Mouse (Mus musculus) embryonic facial prominence, embryonic 12.5 days (tissue): Measurements from ENCODE around the gene Slc35b1. TPM values are rescaled to one million over a fixed set of nuclear protein-coding genes. Genes with fewer than 3 reads are reported as not detected.
"Not testable (repeated sequence)": the region's sequence is repeated elsewhere in the genome, so short reads cannot be mapped to it uniquely, and the experiment has no call there.

ENCODE experiments used
- ATAC-seq: fragments of 200-750 bp; cut with Nextera tagmentation; 2 replicates; pipeline ENCODE4 v1.8.0; 2017; ENCODE audit not compliant: insufficient number of reproducible peaks, insufficient read depth, low FRiP score, low TSS enrichment
- H3K27ac ChIP-seq: fragments of 300-500 bp; sonication (generic); 2 replicates; pipeline ENCODE4 v1.5.1; 2016; ENCODE audit warnings: mild to moderate bottlenecking
- H3K27me3 ChIP-seq: fragments of 300-500 bp; sonication (generic); 2 replicates; pipeline ENCODE4 v1.6.1; 2016; ENCODE audit warnings: mild to moderate bottlenecking, moderate library complexity
- H3K36me3 ChIP-seq: fragments of 300-500 bp; sonication (generic); 2 replicates; pipeline ENCODE4 v1.6.1; 2016; ENCODE audit warnings: mild to moderate bottlenecking
- H3K4me1 ChIP-seq: fragments of 300-500 bp; sonication (generic); 2 replicates; pipeline ENCODE4 v1.6.1; 2016
- H3K4me2 ChIP-seq: fragments of 300-500 bp; sonication (generic); replicated peaks from 2 replicates; pipeline ENCODE4 v1.6.1; 2016; ENCODE audit warnings: mild to moderate bottlenecking, moderate library complexity
- H3K4me3 ChIP-seq: fragments of 300-500 bp; sonication (generic); 2 replicates; pipeline ENCODE4 v1.5.1; 2016; ENCODE audit warnings: mild to moderate bottlenecking
- H3K9ac ChIP-seq: fragments of 300-500 bp; sonication (generic); 2 replicates; pipeline ENCODE4 v1.6.1; 2016; ENCODE audit warnings: mild to moderate bottlenecking, moderate library complexity
- H3K9me3 ChIP-seq: fragments of 300-500 bp; sonication (generic); 2 replicates; pipeline ENCODE4 v1.6.1; 2016; ENCODE audit warnings: mild to moderate bottlenecking, moderate library complexity
- WGBS: fragments of 180-500 bp; shearing (Covaris S2); methylation state at CpG from one replicate; pipeline ENCODE4 v1.1.7; 2016; 5-methylcytosine and 5-hydroxymethylcytosine counted together
- polyA plus RNA-seq: library from polyadenylated mRNA; unstranded; fragments of >200 nt; fragmentation: Nextera tagmentation; extraction: Ambion mirVana; gene quantifications from 2 replicates; pipeline ENCODE4 v1.2.1, GENCODE M21; 2016

The Slc35b1 gene
- polyA plus RNA-seq, 1 experiment from 2014 or later, result 117 TPM

DNA sequence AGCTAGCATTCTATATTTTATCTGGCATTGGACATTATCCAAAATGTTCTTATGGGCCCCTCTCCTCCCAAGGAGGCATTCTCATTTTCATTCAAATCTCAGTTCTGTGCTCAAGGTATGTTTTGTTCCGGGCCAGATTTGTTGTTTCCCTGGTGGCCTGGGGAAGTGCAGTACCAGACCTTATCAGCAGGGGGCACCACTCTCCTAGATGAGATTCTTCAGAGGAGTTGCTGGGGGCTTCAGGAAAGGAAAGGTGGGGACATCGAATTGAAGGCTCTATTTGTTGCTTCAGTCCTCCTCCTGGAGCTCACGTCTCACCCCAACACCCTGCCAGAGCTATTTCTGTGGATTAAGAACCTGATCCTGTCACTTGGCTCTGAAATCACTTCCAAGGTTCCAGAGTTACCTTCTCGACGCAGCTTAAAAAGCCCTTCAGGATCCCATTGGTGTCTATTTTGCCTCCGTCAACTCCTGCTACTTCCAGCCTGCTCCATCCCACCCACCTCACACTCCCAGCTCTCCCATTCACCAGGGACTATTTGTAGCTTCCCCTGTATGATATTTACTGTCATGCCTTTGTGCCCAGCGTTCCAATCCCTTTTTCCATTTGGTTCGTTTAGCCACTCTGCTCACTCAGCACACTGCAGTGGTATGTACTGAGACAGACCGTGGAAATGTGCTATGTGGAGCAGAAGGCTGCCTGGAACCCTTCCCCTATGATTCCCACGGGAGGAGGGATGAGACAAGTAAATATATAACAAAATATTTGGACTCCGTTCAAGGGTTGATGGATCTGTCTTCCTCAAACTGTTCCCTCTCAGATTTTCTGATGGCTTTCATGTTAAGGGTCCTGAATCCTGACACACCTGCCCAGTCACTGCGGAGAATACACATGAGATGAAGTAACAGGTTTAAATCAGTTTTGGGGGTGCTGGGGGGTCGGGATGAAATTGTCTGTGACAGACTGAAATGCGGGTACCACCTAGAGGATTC lies 13.6 kb downstream of the Slc35b1 start:
- no peaks in the 10 kb centered on the region for H3K9me3 ChIP-seq

DNA sequence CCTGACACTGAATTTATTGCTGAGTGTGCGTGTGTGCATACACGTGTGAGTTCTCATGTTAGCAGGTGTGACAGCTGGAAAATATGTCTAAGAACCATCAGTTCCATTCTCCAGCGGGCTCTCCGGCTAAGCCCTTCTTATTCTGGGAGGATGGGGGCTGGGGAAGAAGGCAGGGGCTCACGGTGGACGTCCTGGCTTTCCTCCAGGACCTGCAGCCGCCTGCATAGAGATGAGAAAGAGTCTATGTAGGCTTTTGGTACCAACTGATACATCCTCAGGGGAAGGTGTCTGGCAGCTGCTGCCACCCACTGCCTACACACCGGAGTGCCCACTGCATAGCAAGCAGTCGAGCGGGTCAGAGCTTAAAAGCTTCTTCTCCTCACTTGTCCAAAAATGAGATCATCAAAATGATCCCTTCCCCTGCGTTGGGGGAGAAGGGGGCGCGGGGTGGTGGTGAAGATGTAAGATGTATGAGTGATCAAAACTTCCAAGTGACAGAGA lies 15.1 kb downstream of the Slc35b1 start:
- H3K9ac ChIP-seq, result no peak overlapping the region
- no peak overlapping the region for H3K4me2 ChIP-seq
- H3K9me3 ChIP-seq, result no peaks in the 10 kb centered on the region

More for the DNA sequence above, 13.6 kb downstream of the Slc35b1 start:
- H3K36me3 ChIP-seq, result no peaks in the 10 kb centered on the region
- no peak for ATAC-seq
- H3K4me2 ChIP-seq, result no peak overlapping the region
- H3K9ac ChIP-seq, result no peak overlapping the region
- no peak overlapping the region for H3K4me3 ChIP-seq
- 59% methylated on average over 14 of the region's 14 CpGs for WGBS
- no peak overlapping the region for H3K27ac ChIP-seq
- H3K27me3 ChIP-seq, result 0 out of 2 replicates have a peak, but pooled peaks cover 3% of the 10 kb centered on the region
- H3K4me1 ChIP-seq, result 0 out of 2 replicates have a peak, but pooled peaks cover 5% of the 10 kb centered on the region

DNA sequence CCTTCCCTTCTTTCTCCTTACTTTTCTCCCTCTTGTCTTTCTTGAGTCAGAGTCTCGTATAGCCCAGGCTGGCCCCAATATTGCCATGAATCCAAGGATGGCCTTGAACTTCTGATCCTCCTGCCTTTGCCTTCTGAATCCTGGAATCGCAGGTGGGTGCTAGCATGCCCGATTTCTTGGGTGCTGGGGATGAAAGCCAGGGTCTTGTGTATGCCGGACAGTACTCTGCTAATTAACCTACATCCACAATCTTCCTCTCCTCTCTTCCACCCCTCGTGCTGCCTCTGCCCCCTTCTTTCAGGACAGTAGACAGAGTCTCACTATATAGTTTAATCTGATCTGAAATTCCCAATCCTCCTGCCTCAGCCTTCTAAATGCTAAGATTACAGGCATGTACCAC lies 17.1 kb downstream of the Slc35b1 start:
- Histone ChIP-seq H3K9ac (no peak overlapping the region), H3K4me3 (no peak overlapping the region), H3K36me3 (no peaks in the 10 kb centered on the region), H3K4me2 (no peak overlapping the region), H3K4me1 (0 out of 2 replicates have a peak, but pooled peaks cover 8% of the 10 kb centered on the region), H3K27ac (no peak overlapping the region), H3K9me3 (no peaks in the 10 kb centered on the region), H3K27me3 (0 out of 2 replicates have a peak, but pooled peaks cover 3% of the 10 kb centered on the region)
- WGBS, result 88% methylated on average over 5 of the region's 5 CpGs
- ATAC-seq, result no peak

More for the DNA sequence above, 15.1 kb downstream of the Slc35b1 start:
- ATAC-seq, result no peak
- H3K27me3 ChIP-seq, result 0 out of 2 replicates have a peak, but pooled peaks cover 3% of the 10 kb centered on the region
- no peak overlapping the region for H3K27ac ChIP-seq
- 81% methylated on average over 13 of the region's 13 CpGs for WGBS
- H3K36me3 ChIP-seq, result no peaks in the 10 kb centered on the region
- no peak overlapping the region for H3K4me3 ChIP-seq
- 0 out of 2 replicates have a peak, but pooled peaks cover 8% of the 10 kb centered on the region for H3K4me1 ChIP-seq

DNA sequence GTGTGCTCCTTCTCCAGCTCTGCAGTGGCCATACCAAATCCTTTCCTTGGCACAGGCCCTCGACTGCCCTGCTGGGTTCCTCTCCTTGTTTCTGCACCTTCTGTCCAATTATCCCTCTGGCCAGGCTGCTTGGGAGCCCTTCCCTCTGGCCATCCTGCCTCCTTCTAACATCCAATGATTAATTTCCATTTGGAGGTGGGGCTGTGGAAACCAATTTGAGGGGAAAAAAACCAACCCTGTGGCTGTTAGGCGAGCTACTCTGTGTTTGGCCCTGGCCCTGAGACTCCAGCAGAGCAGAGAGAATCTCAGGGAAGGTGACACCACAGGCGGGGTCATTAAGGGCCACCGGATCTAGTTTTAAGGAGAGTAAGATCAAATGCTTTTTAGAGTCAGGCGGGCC lies 17.7 kb downstream of the Slc35b1 start:
- H3K4me2 ChIP-seq, result no peak overlapping the region
- WGBS, result 18% methylated on average over 5 of the region's 5 CpGs

DNA sequence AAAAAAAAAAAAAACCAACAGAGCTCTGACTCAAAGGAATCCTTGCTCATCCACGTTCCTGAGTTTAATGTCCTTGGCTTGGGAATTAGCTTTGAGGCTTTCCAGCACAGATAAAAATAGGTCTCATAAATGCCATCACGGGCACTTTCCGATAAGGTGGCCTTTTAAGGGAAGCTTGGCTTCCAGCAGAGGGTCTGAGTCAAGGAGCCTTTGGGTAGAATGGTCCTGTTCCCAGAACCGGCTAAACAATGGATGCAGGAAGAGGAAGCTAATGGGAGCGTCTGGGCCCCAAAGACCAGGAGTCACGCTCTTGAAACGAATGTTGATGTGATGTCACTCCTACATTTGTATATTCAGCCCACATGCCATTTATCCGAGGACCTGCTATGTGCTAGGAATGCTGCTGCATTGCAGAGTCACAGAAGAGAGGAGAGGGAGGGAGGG lies 18.2 kb downstream of the Slc35b1 start:
- Histone ChIP-seq H3K4me2 (no peak overlapping the region), H3K36me3 (no peaks in the 10 kb centered on the region), H3K27me3 (0 out of 2 replicates have a peak, but pooled peaks cover 3% of the 10 kb centered on the region), H3K4me1 (0 out of 2 replicates have a peak, but pooled peaks cover 8% of the 10 kb centered on the region), H3K9ac (no peak overlapping the region), H3K9me3 (no peaks in the 10 kb centered on the region), H3K4me3 (no peak overlapping the region), H3K27ac (no peak overlapping the region)
- WGBS, result 28% methylated on average over 8 of the region's 8 CpGs
- no peak for ATAC-seq

More for the DNA sequence above, 17.7 kb downstream of the Slc35b1 start:
- ATAC-seq, result no peak
- Histone ChIP-seq H3K4me3 (no peak overlapping the region), H3K9me3 (no peaks in the 10 kb centered on the region), H3K4me1 (0 out of 2 replicates have a peak, but pooled peaks cover 8% of the 10 kb centered on the region), H3K9ac (no peak overlapping the region), H3K27me3 (0 out of 2 replicates have a peak, but pooled peaks cover 3% of the 10 kb centered on the region), H3K36me3 (no peaks in the 10 kb centered on the region), H3K27ac (no peak overlapping the region)

DNA sequence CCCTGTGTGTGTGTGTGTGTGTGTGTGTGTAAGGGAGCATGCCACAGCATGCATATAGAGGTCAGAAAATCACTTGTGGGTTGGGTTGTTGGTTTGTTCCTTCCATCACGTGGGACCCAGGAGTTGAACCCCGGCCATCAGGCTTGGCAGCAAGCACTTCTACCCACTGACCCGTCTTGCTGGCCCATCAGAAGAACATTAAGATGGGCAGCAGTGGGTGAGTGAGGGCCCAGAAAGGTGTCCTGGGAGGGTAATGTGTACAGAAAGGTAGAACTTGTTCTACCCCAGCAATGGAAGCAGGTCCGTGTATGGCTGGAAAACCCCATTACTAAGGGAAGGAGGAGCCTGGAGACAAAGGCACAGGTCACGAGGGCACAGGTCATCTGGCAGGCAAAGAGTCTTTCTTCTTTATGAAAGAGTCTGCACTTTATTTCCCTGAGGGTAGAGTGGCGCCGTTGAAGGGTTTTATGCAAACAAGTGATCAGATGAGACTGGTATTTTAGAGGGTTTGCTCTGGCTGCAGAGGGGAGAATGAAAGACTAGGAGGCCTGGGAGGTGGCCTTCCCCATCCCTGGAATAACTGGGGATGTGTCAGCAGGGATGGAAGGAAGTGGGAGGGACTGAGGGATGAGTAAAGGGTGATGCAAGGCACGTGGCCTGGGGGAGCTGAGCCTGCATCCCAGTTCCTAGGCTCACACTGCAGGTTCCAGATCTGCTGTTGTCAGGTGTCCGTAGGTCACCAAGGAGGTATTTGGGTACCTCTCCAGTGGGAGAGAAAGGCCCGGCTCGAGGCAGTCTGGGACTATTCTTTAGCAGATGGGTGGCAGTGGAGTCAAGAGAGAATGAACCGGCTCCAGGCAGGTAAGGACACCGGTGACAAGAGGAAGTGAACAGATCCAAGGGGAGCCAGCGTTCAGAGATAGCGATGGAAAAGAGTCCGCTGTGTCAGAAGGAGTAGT lies 19.2 kb downstream of the Slc35b1 start:
- Histone ChIP-seq H3K9me3 (no peaks in the 10 kb centered on the region), H3K4me3 (no peak overlapping the region), H3K4me1 (0 out of 2 replicates have a peak, but pooled peaks cover 8% of the 10 kb centered on the region), H3K36me3 (no peaks in the 10 kb centered on the region), H3K27ac (no peak overlapping the region), H3K4me2 (no peak overlapping the region), H3K27me3 (0 out of 2 replicates have a peak, but pooled peaks cover 3% of the 10 kb centered on the region), H3K9ac (no peak overlapping the region)
- no peak for ATAC-seq
- 59% methylated on average over 16 of the region's 16 CpGs for WGBS

DNA sequence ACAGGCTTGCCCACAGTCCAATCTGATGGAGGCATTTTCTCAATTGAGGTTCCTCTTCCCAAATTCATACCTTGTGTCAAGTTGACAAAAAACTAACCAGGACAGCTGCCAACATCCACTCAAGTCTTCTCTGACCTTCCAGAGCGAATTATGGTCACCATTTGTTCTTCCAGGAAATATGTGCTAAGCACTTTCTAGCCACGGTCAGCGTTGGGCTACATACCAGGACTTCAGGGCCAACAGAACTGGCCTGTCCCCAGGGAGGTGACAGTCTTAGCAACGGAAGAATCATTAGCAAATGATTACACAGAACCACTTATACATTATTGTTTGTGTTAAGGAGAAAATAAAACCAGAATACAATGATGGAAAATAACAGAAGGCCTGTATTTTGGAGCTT lies 21.3 kb downstream of the Slc35b1 start:
- H3K27ac ChIP-seq, result no peak overlapping the region
- ATAC-seq, result no peak
- H3K9me3 ChIP-seq, result no peaks in the 10 kb centered on the region
- no peak overlapping the region for H3K4me3 ChIP-seq
- no peaks in the 10 kb centered on the region for H3K27me3 ChIP-seq
- no peak overlapping the region for H3K4me2 ChIP-seq
- no peaks in the 10 kb centered on the region for H3K36me3 ChIP-seq
- H3K4me1 ChIP-seq, result 0 out of 2 replicates have a peak, but pooled peaks cover 8% of the 10 kb centered on the region
- no peak overlapping the region for H3K9ac ChIP-seq
- 71% methylated on average over 4 of the region's 4 CpGs for WGBS

DNA sequence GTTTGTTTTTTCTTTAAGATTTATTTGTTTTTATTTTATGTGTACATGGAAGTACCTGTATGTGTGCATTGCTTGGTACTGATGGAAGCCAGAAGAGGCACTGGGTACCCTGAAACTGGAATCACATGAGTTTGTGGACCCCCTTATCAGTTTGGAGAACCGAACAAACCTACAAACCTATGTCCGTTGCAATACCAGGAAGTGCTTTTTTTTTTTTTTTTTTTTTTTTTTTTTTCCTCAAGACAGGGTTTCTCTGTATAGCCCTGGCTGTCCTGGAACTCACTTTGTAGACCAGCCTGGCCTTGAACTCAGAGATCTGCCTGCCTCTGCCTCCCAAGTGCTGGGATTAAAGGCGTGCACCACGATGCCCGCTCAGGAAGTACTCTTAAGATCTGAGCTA lies 21.9 kb downstream of the Slc35b1 start:
- not testable (repeated sequence) for H3K9ac ChIP-seq, H3K27ac ChIP-seq, ATAC-seq, H3K4me1 ChIP-seq, H3K27me3 ChIP-seq, H3K9me3 ChIP-seq, H3K4me2 ChIP-seq, H3K4me3 ChIP-seq, H3K36me3 ChIP-seq
- 92% methylated on average over 5 of the region's 5 CpGs for WGBS

DNA sequence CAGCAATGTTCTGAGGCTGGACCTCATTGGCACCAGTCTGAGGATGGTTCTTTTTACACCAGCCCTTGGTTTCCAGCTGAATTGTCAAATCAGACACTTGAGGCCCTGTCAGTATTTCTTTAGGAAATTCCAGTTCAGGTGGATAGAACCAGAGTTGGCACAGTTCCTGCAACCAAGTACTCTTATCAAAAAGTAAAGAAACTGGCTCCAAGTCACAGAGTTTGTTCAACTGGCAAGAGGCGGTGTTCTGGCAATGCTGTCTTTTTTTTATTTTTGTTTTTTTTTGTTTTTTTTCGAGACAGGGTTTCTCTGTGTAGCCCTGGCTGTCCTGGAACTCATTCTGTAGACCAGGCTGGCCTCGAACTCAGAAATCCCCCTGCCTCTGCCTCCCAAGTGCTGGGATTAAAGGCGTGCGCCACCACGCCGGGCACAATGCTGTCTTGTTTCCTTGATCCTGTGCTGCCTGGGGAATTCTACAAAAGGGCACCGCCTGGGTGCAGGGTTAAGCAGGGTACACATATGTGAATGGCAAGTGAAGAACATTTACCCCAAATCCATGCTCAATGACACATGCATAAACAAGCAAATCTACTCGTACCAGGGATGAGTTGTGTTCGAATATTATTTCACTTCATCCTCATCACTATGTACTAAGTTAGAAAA lies 25.1 kb downstream of the Slc35b1 start:
- no peak for ATAC-seq
- 87% methylated on average over 10 of the region's 10 CpGs for WGBS

DNA sequence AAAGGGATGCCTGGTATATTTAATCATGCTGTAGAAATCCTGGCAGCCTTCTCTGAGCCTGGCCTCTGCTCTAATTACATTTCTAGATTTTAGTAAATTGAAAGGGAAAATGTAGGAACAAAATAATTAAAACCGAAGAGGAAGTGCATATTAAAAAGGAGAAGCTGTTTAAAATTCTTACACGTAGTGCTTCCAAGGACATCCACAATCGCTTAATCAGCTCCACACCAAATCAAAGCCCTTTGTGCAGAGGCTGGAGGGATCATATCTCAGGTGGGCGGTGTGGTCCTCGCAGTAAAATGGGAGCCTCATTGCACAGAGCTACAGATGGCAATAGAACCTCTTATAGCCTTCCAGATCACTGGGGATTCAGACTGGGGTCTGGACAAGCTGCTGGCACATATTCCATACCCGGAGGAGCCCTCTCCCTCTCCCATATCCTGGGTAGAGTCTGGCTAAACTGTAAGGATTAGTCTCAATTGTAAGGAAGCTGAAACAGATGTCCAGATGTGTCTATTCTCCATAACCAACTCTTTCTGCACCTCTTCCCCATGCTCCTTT lies 27.0 kb downstream of the Slc35b1 start:
- Histone ChIP-seq H3K4me1 (peaks cover 22% of the 10 kb centered on the region), H3K9ac (no peak overlapping the region), H3K36me3 (no peaks in the 10 kb centered on the region), H3K9me3 (no peaks in the 10 kb centered on the region), H3K4me3 (no peak overlapping the region), H3K27ac (peak overlapping the region; percentile 50), H3K4me2 (no peak overlapping the region), H3K27me3 (peaks cover 3% of the 10 kb centered on the region; the same call in 1 of the 2 replicates)
- 35% methylated on average over 6 of the region's 6 CpGs for WGBS
- no peak for ATAC-seq

More for the DNA sequence above, 25.1 kb downstream of the Slc35b1 start:
- Histone ChIP-seq H3K36me3 (no peaks in the 10 kb centered on the region), H3K4me3 (no peak overlapping the region), H3K4me1 (peaks cover 9% of the 10 kb centered on the region; the same call in 1 of the 2 replicates), H3K9ac (no peak overlapping the region), H3K27me3 (peaks cover 3% of the 10 kb centered on the region; the same call in 1 of the 2 replicates), H3K9me3 (no peaks in the 10 kb centered on the region), H3K27ac (no peak overlapping the region), H3K4me2 (no peak overlapping the region)
